Mouse (Mus musculus): ENCODE results near the gene Ank2.

Gene Ank2

GRCm38 (mm10) chr3:126982814-126983213, 516.3 kb downstream of the Ank2 start:
- no peak for DNase-seq (ENCODE audit: low spot score in 2 of 2)

- no peak for DNase-seq (ENCODE audit: low spot score in 2 of 2)
Observed at GRCm38 (mm10) chr3:126981163-126981562, 518.0 kb downstream of the Ank2 start.

- no peak for DNase-seq (ENCODE audit: low spot score in 2 of 2)
Observed at GRCm38 (mm10) chr3:126979635-126980034, 519.5 kb downstream of the Ank2 start.

- peak; percentile 56 to 73 for DNase-seq (ENCODE audit: low spot score in 2 of 2)
Observed at GRCm38 (mm10) chr3:126978768-126979410, 520.3 kb downstream of the Ank2 start.

GRCm38 (mm10) chr3:126977399-126977798, 521.8 kb downstream of the Ank2 start:
- DNase-seq (ENCODE audit: low spot score in 2 of 2): no peak

GRCm38 (mm10) chr3:126976793-126977192, 522.4 kb downstream of the Ank2 start:
- no peak for DNase-seq (ENCODE audit: low spot score in 2 of 2)

- no peak for DNase-seq (ENCODE audit: low spot score in 2 of 2)
Observed at GRCm38 (mm10) chr3:126975409-126975808, 523.7 kb downstream of the Ank2 start.

GRCm38 (mm10) chr3:126973551-126973950, 525.6 kb downstream of the Ank2 start:
- DNase-seq (ENCODE audit: low spot score in 2 of 2): no peak

GRCm38 (mm10) chr3:126971531-126971930, 527.6 kb downstream of the Ank2 start:
- DNase-seq (ENCODE audit: low spot score in 2 of 2): no peak

GRCm38 (mm10) chr3:126968721-126969120, 530.4 kb downstream of the Ank2 start:
- no peak for DNase-seq (ENCODE audit: low spot score in 2 of 2)

- no peak for DNase-seq (ENCODE audit: low spot score in 2 of 2)
Observed at GRCm38 (mm10) chr3:126965767-126966166, 533.4 kb downstream of the Ank2 start.

GRCm38 (mm10) chr3:126962326-126962725, 536.8 kb downstream of the Ank2 start:
- DNase-seq (ENCODE audit: low spot score in 2 of 2): no peak

GRCm38 (mm10) chr3:126952698-126953097, 546.5 kb downstream of the Ank2 start:
- DNase-seq (ENCODE audit: low spot score in 2 of 2): no peak

GRCm38 (mm10) chr3:126946591-126946990, 552.6 kb downstream of the Ank2 start:
- no peak for DNase-seq (ENCODE audit: low spot score in 2 of 2)

GRCm38 (mm10) chr3:126944838-126945237, 554.3 kb downstream of the Ank2 start:
- no peak for DNase-seq (ENCODE audit: low spot score in 2 of 2)

- no peak for DNase-seq (ENCODE audit: low spot score in 2 of 2)
Observed at GRCm38 (mm10) chr3:126944081-126944480, 555.1 kb downstream of the Ank2 start.

GRCm38 (mm10) chr3:126940452-126940851, 558.7 kb downstream of the Ank2 start:
- no peak for DNase-seq (ENCODE audit: low spot score in 2 of 2)

GRCm38 (mm10) chr3:126931884-126932506, 567.2 kb downstream of the Ank2 start:
- DNase-seq (ENCODE audit: low spot score in 2 of 2): peak in 1 of 2 experiments; percentile 15

- no peak for DNase-seq (ENCODE audit: low spot score in 2 of 2)
Observed at GRCm38 (mm10) chr3:126923575-126924382, 575.4 kb downstream of the Ank2 start.

GRCm38 (mm10) chr3:126921941-126922340, 577.2 kb downstream of the Ank2 start:
- DNase-seq (ENCODE audit: low spot score in 2 of 2): no peak

- no peak for DNase-seq (ENCODE audit: low spot score in 2 of 2)
Observed at GRCm38 (mm10) chr3:126920296-126920695, 578.9 kb downstream of the Ank2 start.

- no peak for DNase-seq (ENCODE audit: low spot score in 2 of 2)
Observed at GRCm38 (mm10) chr3:126918805-126919473, 580.2 kb downstream of the Ank2 start.
